Mouse (Mus musculus): Measurements from ENCODE around the gene Igfbp7. TPM values are rescaled to one million over a fixed set of nuclear protein-coding genes. Genes with fewer than 3 reads are reported as not detected.

The Igfbp7 gene
- polyA plus RNA-seq, 2 experiments: 100 to 102 TPM

GRCm38 (mm10) chr5:77400151-77400550 lies 7.7 kb downstream of the Igfbp7 start:
- Histone ChIP-seq H3K4me3 (replicated peaks; ENCODE audit: low read length) (no peak overlapping the region), H3K27ac (replicated peaks; ENCODE audit: low read depth, low read length) (no peak overlapping the region), H3K9ac (ENCODE audit: low read depth, low read length, severe bottlenecking) (no peak overlapping the region), H3K4me2 (replicated peaks; ENCODE audit: low read depth, low read length, severe bottlenecking) (no peak overlapping the region), H3K27me3 (ENCODE audit: control insufficient read depth, insufficient read depth, low read length) (no peaks in the 10 kb centered on the region), H3K9me3 (ENCODE audit: control insufficient read depth, low read length) (no peaks in the 10 kb centered on the region), H3K4me1 (ENCODE audit: control insufficient read depth, insufficient read depth, low read length) (0 out of 2 replicates have a peak, but pooled peaks cover 20% of the 10 kb centered on the region), H3K36me3 (ENCODE audit: control insufficient read depth, insufficient read depth, low read length) (no peaks in the 10 kb centered on the region)
- 66% methylated on average over 7 of the region's 7 CpGs for WGBS
- ATAC-seq (ENCODE audit: low FRiP score, low read depth) (no peak), DNase-seq (ENCODE audit: low spot score) (no peak)
- TF ChIP-seq POLR2A (IDR thresholded peaks at IDR 0.05; ENCODE audit: borderline replicate concordance, extremely low read depth, insufficient read depth, insufficient read length): no peak

- H3K27me3 ChIP-seq (ENCODE audit: control insufficient read depth, insufficient read depth, low read length): no peaks in the 10 kb centered on the region
- H3K4me2 ChIP-seq (replicated peaks; ENCODE audit: low read depth, low read length, severe bottlenecking): no peak overlapping the region
- 86% methylated on average over 4 of the region's 4 CpGs for WGBS
- H3K4me3 ChIP-seq (replicated peaks; ENCODE audit: low read length): no peak overlapping the region
- no peak for TF ChIP-seq POLR2A (IDR thresholded peaks at IDR 0.05; ENCODE audit: borderline replicate concordance, extremely low read depth, insufficient read depth, insufficient read length)
- ATAC-seq (ENCODE audit: low FRiP score, low read depth): no peak
- DNase-seq (ENCODE audit: low spot score): no peak
- no peak overlapping the region for H3K27ac ChIP-seq (replicated peaks; ENCODE audit: low read depth, low read length)
- no peak overlapping the region for H3K9ac ChIP-seq (ENCODE audit: low read depth, low read length, severe bottlenecking)
- H3K4me1 ChIP-seq (ENCODE audit: control insufficient read depth, insufficient read depth, low read length): 0 out of 2 replicates have a peak, but pooled peaks cover 20% of the 10 kb centered on the region
- H3K36me3 ChIP-seq (ENCODE audit: control insufficient read depth, insufficient read depth, low read length): no peaks in the 10 kb centered on the region
- no peaks in the 10 kb centered on the region for H3K9me3 ChIP-seq (ENCODE audit: control insufficient read depth, low read length)
These were observed 8.8 kb downstream of the Igfbp7 start for GRCm38 (mm10) chr5:77399076-77399475.

GRCm38 (mm10) chr5:77398285-77399057 lies 9.4 kb downstream of the Igfbp7 start:
- Histone ChIP-seq H3K27ac (replicated peaks; ENCODE audit: low read depth, low read length) (no peak overlapping the region), H3K9me3 (ENCODE audit: control insufficient read depth, low read length) (no peaks in the 10 kb centered on the region), H3K36me3 (ENCODE audit: control insufficient read depth, insufficient read depth, low read length) (no peaks in the 10 kb centered on the region), H3K4me1 (ENCODE audit: control insufficient read depth, insufficient read depth, low read length) (0 out of 2 replicates have a peak, but pooled peaks cover 20% of the 10 kb centered on the region), H3K27me3 (ENCODE audit: control insufficient read depth, insufficient read depth, low read length) (no peaks in the 10 kb centered on the region), H3K4me2 (replicated peaks; ENCODE audit: low read depth, low read length, severe bottlenecking) (no peak overlapping the region), H3K4me3 (replicated peaks; ENCODE audit: low read length) (no peak overlapping the region), H3K9ac (ENCODE audit: low read depth, low read length, severe bottlenecking) (no peak overlapping the region)
- 65% methylated on average over 14 of the region's 14 CpGs for WGBS
- DNase-seq (ENCODE audit: low spot score) (no peak), ATAC-seq (ENCODE audit: low FRiP score, low read depth) (no peak)
- no peak for TF ChIP-seq POLR2A (IDR thresholded peaks at IDR 0.05; ENCODE audit: borderline replicate concordance, extremely low read depth, insufficient read depth, insufficient read length)

DNA sequence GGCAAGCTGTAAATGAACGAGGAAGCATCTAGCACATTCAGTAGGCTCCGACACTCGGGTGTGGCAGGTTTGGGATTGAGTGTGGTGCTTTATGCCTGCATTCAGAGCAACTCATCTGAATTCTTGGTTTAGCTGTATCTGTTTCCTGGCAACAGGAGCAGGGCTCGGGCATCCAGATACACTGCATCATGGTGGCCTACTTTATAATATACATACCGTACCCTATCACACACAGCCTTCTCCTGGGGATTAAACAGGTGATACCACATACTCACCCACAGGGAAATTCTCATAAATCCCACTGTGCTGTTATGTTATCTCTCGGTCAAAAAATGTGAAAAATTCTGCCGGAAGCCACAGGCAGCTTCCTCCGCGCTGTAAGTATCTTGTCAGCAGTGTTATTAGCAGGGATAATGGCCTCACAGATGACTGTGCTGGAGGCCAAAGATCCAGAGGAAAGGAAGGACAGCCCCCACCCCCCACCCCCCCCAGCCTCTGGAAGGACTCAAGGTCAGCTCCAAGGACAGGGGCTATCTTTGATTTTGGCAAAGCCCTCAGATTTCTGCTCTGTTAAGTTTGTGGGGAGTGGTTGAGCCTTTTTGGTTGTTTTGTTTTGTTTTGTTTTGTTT lies 13.7 kb downstream of the Igfbp7 start:
- Histone ChIP-seq H3K4me1 (ENCODE audit: control insufficient read depth, insufficient read depth, low read length) (0 out of 2 replicates have a peak, but pooled peaks cover 11% of the 10 kb centered on the region), H3K27me3 (ENCODE audit: control insufficient read depth, insufficient read depth, low read length) (no peaks in the 10 kb centered on the region), H3K9ac (ENCODE audit: low read depth, low read length, severe bottlenecking) (no peak overlapping the region), H3K36me3 (ENCODE audit: control insufficient read depth, insufficient read depth, low read length) (no peaks in the 10 kb centered on the region), H3K4me2 (replicated peaks; ENCODE audit: low read depth, low read length, severe bottlenecking) (no peak overlapping the region), H3K4me3 (replicated peaks; ENCODE audit: low read length) (no peak overlapping the region), H3K9me3 (ENCODE audit: control insufficient read depth, low read length) (no peaks in the 10 kb centered on the region), H3K27ac (replicated peaks; ENCODE audit: low read depth, low read length) (no peak overlapping the region)
- no peak for ATAC-seq (ENCODE audit: low FRiP score, low read depth)
- no peak for DNase-seq (ENCODE audit: low spot score)
- TF ChIP-seq POLR2A (IDR thresholded peaks at IDR 0.05; ENCODE audit: borderline replicate concordance, extremely low read depth, insufficient read depth, insufficient read length): no peak
- WGBS: 79% methylated on average over 9 of the region's 9 CpGs

DNA sequence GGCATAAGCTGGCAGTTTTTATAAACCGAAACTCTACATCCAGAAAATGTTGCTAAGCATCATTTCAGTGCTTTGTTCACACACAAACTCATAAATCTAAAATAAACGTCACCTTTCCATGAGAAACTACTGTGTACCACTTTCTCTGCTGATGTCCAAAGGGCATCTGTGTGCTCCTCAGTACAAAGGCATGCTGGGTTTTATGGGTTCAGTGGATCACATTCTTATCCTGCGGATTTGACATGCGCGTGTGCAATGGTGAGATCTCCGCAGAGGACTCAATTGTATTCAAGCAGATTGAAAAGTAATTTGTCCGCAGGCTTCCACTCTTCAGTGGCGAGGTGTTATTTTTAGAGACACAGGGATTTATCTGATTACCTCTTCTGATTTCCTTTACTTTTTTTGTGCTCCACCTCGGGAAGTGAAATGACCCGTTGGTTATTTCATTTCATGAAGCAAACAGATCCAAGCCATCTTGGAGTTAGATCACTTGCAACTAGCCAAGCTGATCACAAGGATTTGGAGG lies 14.7 kb downstream of the Igfbp7 start:
- ATAC-seq (ENCODE audit: low FRiP score, low read depth) (no peak), DNase-seq (ENCODE audit: low spot score) (no peak)
- TF ChIP-seq POLR2A (IDR thresholded peaks at IDR 0.05; ENCODE audit: borderline replicate concordance, extremely low read depth, insufficient read depth, insufficient read length): no peak
- Histone ChIP-seq H3K27me3 (ENCODE audit: control insufficient read depth, insufficient read depth, low read length) (no peaks in the 10 kb centered on the region), H3K9me3 (ENCODE audit: control insufficient read depth, low read length) (no peaks in the 10 kb centered on the region), H3K4me3 (replicated peaks; ENCODE audit: low read length) (no peak overlapping the region), H3K9ac (ENCODE audit: low read depth, low read length, severe bottlenecking) (no peak overlapping the region), H3K4me1 (ENCODE audit: control insufficient read depth, insufficient read depth, low read length) (0 out of 2 replicates have a peak, but pooled peaks cover 11% of the 10 kb centered on the region), H3K27ac (replicated peaks; ENCODE audit: low read depth, low read length) (no peak overlapping the region), H3K36me3 (ENCODE audit: control insufficient read depth, insufficient read depth, low read length) (no peaks in the 10 kb centered on the region), H3K4me2 (replicated peaks; ENCODE audit: low read depth, low read length, severe bottlenecking) (no peak overlapping the region)
- 82% methylated on average over 10 of the region's 10 CpGs for WGBS
